Mouse (Mus musculus) E14TG2a.4 (cell line): ENCODE results near the gene Cxcr4.

ENCODE experiments used
- H3K27me3 ChIP-seq: 2 replicates; pipeline ENCODE4 v1.6.1; 2014; ENCODE audit warnings: low read length, control low read depth; ENCODE audit not compliant: insufficient read depth
- H3K36me3 ChIP-seq: 2 replicates; pipeline ENCODE4 v1.6.1; 2014; ENCODE audit warnings: low read length, control low read depth; ENCODE audit not compliant: insufficient read depth
- H3K4me1 ChIP-seq: replicated peaks from 2 replicates; pipeline ENCODE4 v1.6.1; 2014; ENCODE audit warnings: low read depth, low read length, control low read depth
- H3K4me3 ChIP-seq: replicated peaks from 2 replicates; pipeline ENCODE4 v1.5.1; 2014; ENCODE audit warnings: mild to moderate bottlenecking, low read length
- H3K9me3 ChIP-seq: 2 replicates; pipeline ENCODE4 v1.6.1; 2014; ENCODE audit warnings: low read length, control low read depth
- CTCF ChIP-seq: conservative IDR thresholded peaks from 2 replicates; pipeline ENCODE4 v1.5.1; 2014; ENCODE audit warnings: low read length
- NANOG ChIP-seq: IDR thresholded peaks from 2 replicates; pipeline ENCODE4 v1.6.1; 2014; ENCODE audit warnings: borderline replicate concordance, low read length, mixed read lengths
- POU5F1 ChIP-seq: IDR thresholded peaks from 2 replicates; pipeline ENCODE4 v1.6.1; 2014; ENCODE audit warnings: low read length, borderline replicate concordance

Gene Cxcr4

GRCm38 (mm10) chr1:128592211-128592741 is at the start of gene Cxcr4:
TSS of gene Cxcr4 (minus strand) at chr1:128592293.
- TF ChIP-seq NANOG (no peak), CTCF (peak; percentile 50), POU5F1 (no peak)
- H3K9me3 ChIP-seq: no peaks in the 10 kb centered on the region
- peak within 1 kb of the TSS; percentile 76 for H3K4me3 ChIP-seq
- peaks cover 58% of the 10 kb centered on the region for H3K4me1 ChIP-seq
- peaks cover 58% of the 10 kb centered on the region for H3K27me3 ChIP-seq
- H3K36me3 ChIP-seq: peaks cover 6% of the 10 kb centered on the region; the same call in 1 of the 2 replicates

GRCm38 (mm10) chr1:128639707-128640107 is 47.6 kb upstream of the Cxcr4 start:
- H3K4me3 ChIP-seq: no peak overlapping the region
- no peaks in the 10 kb centered on the region for H3K36me3 ChIP-seq
- TF ChIP-seq CTCF (no peak), POU5F1 (no peak), NANOG (no peak)
- no peaks in the 10 kb centered on the region; the same call in 1 of the 2 replicates for H3K4me1 ChIP-seq
- H3K27me3 ChIP-seq: no peaks in the 10 kb centered on the region
- H3K9me3 ChIP-seq: no peaks in the 10 kb centered on the region

- Histone ChIP-seq H3K9me3 (no peaks in the 10 kb centered on the region), H3K36me3 (no peaks in the 10 kb centered on the region), H3K4me1 (no peaks in the 10 kb centered on the region; the same call in 1 of the 2 replicates), H3K4me3 (no peak overlapping the region), H3K27me3 (no peaks in the 10 kb centered on the region)
- TF ChIP-seq CTCF: no peak
- TF ChIP-seq NANOG: no peak
- TF ChIP-seq POU5F1: no peak
These were observed 45.2 kb upstream of the Cxcr4 start for GRCm38 (mm10) chr1:128637230-128637740.

DNA sequence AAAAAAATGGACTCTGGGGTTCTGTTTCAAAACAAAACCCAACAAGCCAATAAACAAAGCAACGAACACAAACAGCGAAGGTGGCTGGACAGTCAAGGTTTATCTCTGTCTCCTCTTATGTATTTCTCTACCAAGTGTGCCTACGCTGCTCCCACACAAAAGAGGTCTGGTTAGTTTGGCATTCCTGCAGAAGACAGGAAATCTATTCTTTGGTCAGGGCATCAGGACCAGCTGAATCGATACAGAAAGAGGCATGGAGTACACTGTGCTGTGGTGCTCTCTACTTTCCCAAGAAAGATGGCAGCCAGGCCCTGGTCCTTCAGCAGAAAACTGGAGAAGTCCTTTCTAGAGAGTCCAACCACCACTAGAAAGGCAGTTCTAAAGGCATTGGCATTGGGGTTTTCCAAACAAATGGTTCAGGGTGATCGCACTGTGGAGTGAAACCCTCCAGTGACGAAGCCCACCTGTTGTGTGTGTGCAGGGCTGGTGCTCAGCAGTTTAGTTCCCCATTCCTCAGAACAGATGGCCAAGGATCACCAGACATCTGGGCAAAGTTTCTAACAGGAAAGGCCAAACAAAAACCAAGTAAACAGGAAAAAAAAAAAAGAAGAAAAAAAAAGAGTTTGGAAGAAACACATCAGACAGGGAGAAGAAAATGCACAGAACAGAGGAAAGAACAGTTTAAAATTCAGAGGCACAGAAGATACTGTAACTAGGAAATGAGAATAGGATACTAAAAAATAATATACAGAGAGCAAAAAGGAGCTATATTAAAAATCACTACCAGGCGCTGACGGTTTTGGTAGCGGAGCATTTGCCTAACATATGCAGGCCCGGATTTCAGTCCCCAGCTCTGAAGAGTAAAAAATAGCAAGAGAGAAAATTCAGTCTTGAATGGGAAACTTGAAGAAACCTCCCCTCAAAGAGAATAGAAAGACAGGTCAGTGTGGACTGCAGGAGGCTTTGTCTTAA is 44.5 kb upstream of the Cxcr4 start:
- H3K36me3 ChIP-seq: no peaks in the 10 kb centered on the region
- no peaks in the 10 kb centered on the region; the same call in 1 of the 2 replicates for H3K4me1 ChIP-seq
- H3K4me3 ChIP-seq: no peak overlapping the region
- TF ChIP-seq POU5F1 (no peak), CTCF (no peak), NANOG (no peak)
- no peaks in the 10 kb centered on the region for H3K27me3 ChIP-seq
- H3K9me3 ChIP-seq: no peaks in the 10 kb centered on the region

GRCm38 (mm10) chr1:128633711-128634379 is 41.8 kb upstream of the Cxcr4 start:
- TF ChIP-seq NANOG: no peak
- Histone ChIP-seq H3K4me3 (no peak overlapping the region), H3K9me3 (no peaks in the 10 kb centered on the region), H3K36me3 (no peaks in the 10 kb centered on the region), H3K4me1 (peaks cover 4% of the 10 kb centered on the region), H3K27me3 (no peaks in the 10 kb centered on the region)

DNA sequence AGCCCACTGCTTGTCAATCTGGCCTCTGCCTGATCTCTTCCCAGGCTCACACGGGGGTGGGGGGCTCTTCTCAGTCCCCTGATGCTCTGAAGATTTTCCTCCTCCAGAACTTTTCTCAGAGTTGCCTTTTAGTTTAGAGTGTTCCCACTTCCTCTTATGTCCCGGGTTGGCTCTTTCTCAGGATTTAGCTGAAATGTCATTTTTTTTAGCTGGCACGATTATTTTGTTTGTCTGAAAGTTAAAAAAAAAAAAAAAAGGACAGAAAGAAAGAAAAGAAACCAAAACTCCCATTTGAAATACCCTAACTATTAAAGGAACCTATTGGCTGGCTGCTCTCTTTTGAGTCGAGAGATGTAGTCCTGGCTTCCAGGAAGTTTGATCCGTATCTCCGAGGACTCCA is 40.4 kb upstream of the Cxcr4 start:
- Histone ChIP-seq H3K9me3 (no peaks in the 10 kb centered on the region), H3K4me1 (peaks cover 4% of the 10 kb centered on the region), H3K36me3 (no peaks in the 10 kb centered on the region), H3K4me3 (no peak overlapping the region), H3K27me3 (no peaks in the 10 kb centered on the region)
- TF ChIP-seq NANOG (no peak), CTCF (no peak), POU5F1 (no peak)

DNA sequence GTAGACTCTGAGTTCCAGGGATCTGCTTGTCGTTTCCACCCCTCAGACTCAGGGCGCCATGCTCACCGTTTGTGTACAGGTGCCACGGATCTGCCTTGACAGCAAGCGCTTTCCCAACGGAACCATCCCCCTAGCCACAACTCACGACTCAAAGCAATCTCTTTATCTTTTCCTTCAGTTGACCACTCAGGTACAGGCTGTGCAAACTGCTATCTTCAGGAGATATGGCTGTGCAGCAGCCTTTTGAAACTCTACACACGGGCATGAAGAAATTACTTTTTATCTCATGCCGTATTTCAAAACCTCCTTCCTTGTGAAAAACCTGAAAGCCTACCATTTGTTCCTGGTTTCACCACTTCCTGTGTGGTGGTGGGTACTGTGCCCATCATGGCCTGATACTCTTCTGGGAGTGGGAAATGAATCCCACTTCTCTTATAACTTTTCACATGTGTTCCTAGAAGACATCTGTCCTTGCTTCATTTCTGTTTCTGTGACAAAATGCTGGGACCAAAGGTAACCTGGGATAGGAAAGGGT is 34.1 kb upstream of the Cxcr4 start:
- Histone ChIP-seq H3K4me1 (peaks cover 4% of the 10 kb centered on the region), H3K4me3 (no peak overlapping the region), H3K36me3 (no peaks in the 10 kb centered on the region), H3K9me3 (no peaks in the 10 kb centered on the region), H3K27me3 (no peaks in the 10 kb centered on the region)
- TF ChIP-seq POU5F1: no peak

GRCm38 (mm10) chr1:128623594-128623887 is 31.4 kb upstream of the Cxcr4 start:
- H3K9me3 ChIP-seq: no peaks in the 10 kb centered on the region
- no peak for TF ChIP-seq POU5F1
- no peak for TF ChIP-seq NANOG
- H3K27me3 ChIP-seq: no peaks in the 10 kb centered on the region
- H3K36me3 ChIP-seq: no peaks in the 10 kb centered on the region
- no peak overlapping the region for H3K4me3 ChIP-seq
- no peaks in the 10 kb centered on the region for H3K4me1 ChIP-seq
